Mouse (Mus musculus) midbrain, embryonic 13.5 days (tissue): ENCODE data around the gene Sema4b. TPM values are rescaled to one million over a fixed set of nuclear protein-coding genes. Genes with fewer than 3 reads are reported as not detected.

Experiments used
- ATAC-seq: fragments of 200-750 bp; cut with Nextera tagmentation; 2 replicates; pipeline ENCODE4 v1.8.0; 2017; ENCODE audit warnings: mild to moderate bottlenecking, moderate TSS enrichment, moderate library complexity
- H3K27ac ChIP-seq: fragments of 300-500 bp; sonication (generic); 2 replicates; pipeline ENCODE4 v1.5.1; 2015; ENCODE audit warnings: inconsistent platforms, mild to moderate bottlenecking, moderate library complexity
- H3K27me3 ChIP-seq: fragments of 300-500 bp; sonication (generic); 2 replicates; pipeline ENCODE4 v1.6.1; 2015; ENCODE audit warnings: mild to moderate bottlenecking, inconsistent platforms
- H3K36me3 ChIP-seq: fragments of 300-500 bp; sonication (generic); 2 replicates; pipeline ENCODE4 v1.6.1; 2015; ENCODE audit warnings: mild to moderate bottlenecking, inconsistent platforms
- H3K4me1 ChIP-seq: fragments of 300-500 bp; sonication (generic); replicated peaks from 2 replicates; pipeline ENCODE4 v1.6.1; 2015; ENCODE audit warnings: inconsistent platforms
- H3K4me2 ChIP-seq: fragments of 300-500 bp; sonication (generic); replicated peaks from 2 replicates; pipeline ENCODE4 v1.6.1; 2015; ENCODE audit warnings: moderate library complexity, mild to moderate bottlenecking, inconsistent platforms
- H3K4me3 ChIP-seq: fragments of 300-500 bp; sonication (generic); replicated peaks from 2 replicates; pipeline ENCODE4 v1.5.1; 2015; ENCODE audit warnings: mild to moderate bottlenecking, inconsistent platforms
- H3K9ac ChIP-seq: fragments of 300-500 bp; sonication (generic); replicated peaks from 2 replicates; pipeline ENCODE4 v1.6.1; 2015; ENCODE audit warnings: mild to moderate bottlenecking, inconsistent platforms
- H3K9me3 ChIP-seq: fragments of 300-500 bp; sonication (generic); 2 replicates; pipeline ENCODE4 v1.6.1; 2016; ENCODE audit warnings: mild to moderate bottlenecking, inconsistent platforms
- WGBS: fragments of 180-500 bp; shearing (Covaris S2); methylation state at CpG from one replicate; pipeline ENCODE4 v1.1.7; 2015; 5-methylcytosine and 5-hydroxymethylcytosine counted together
- polyA plus RNA-seq: library from polyadenylated mRNA; unstranded; fragments of >200 nt; fragmentation: Nextera tagmentation; extraction: Ambion mirVana; gene quantifications from 2 replicates; pipeline ENCODE4 v1.2.1, GENCODE M21; 2015

Gene Sema4b
- polyA plus RNA-seq, 1 experiment from 2014 or later: 24.0 TPM

GRCm38 (mm10) chr7:80158496-80159268 is 28.0 kb upstream of the Sema4b start:
- no peak overlapping the region for H3K4me2 ChIP-seq
- ATAC-seq: no peak
- H3K9me3 ChIP-seq: no peaks in the 10 kb centered on the region
- H3K4me3 ChIP-seq: no peak overlapping the region
- no peaks in the 10 kb centered on the region for H3K27me3 ChIP-seq
- H3K9ac ChIP-seq: no peak overlapping the region
- H3K27ac ChIP-seq: no peak overlapping the region
- H3K4me1 ChIP-seq: peaks cover 4% of the 10 kb centered on the region; the same call in 1 of the 2 replicates
- WGBS: 89% methylated on average over 8 of the region's 8 CpGs
- H3K36me3 ChIP-seq: no peaks in the 10 kb centered on the region

- no peak overlapping the region for H3K27ac ChIP-seq
- no peak overlapping the region for H3K9ac ChIP-seq
- no peaks in the 10 kb centered on the region for H3K36me3 ChIP-seq
- H3K4me2 ChIP-seq: no peak overlapping the region
- WGBS: 81% methylated on average over 7 of the region's 7 CpGs
- H3K4me1 ChIP-seq: peaks cover 4% of the 10 kb centered on the region; the same call in 1 of the 2 replicates
- H3K9me3 ChIP-seq: no peaks in the 10 kb centered on the region
- no peak for ATAC-seq
- no peaks in the 10 kb centered on the region for H3K27me3 ChIP-seq
- no peak overlapping the region for H3K4me3 ChIP-seq
These were observed 26.2 kb upstream of the Sema4b start for GRCm38 (mm10) chr7:80160293-80160944.

GRCm38 (mm10) chr7:80160945-80161306 is 25.7 kb upstream of the Sema4b start:
- H3K4me3 ChIP-seq: no peak overlapping the region
- no peak overlapping the region for H3K27ac ChIP-seq
- no peak overlapping the region for H3K4me2 ChIP-seq
- ATAC-seq: no peak
- H3K36me3 ChIP-seq: no peaks in the 10 kb centered on the region
- WGBS: 73% methylated on average over 8 of the region's 8 CpGs
- no peak overlapping the region for H3K9ac ChIP-seq
- H3K27me3 ChIP-seq: no peaks in the 10 kb centered on the region
- H3K9me3 ChIP-seq: no peaks in the 10 kb centered on the region
- peaks cover 4% of the 10 kb centered on the region; the same call in 1 of the 2 replicates for H3K4me1 ChIP-seq

DNA sequence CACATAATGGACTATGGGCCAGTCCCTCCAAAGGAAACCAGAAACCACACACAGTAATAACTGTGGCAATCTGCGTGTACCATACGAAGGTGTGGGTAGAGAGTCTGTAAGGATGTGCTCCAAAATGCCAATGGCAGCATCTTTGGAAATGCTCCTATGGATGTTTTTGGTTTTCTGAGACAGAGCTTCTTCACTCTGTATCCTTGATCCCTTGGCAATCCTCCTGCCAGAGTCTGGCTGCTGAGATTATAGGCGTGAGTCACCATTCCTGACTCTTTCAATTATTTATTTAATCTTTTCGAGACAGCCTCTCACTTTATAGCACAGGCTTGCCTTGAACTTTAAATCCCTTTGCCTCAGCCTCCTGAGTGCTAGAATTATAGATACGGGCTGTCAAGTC is 21.2 kb upstream of the Sema4b start:
- Histone ChIP-seq H3K27ac (no peak overlapping the region), H3K4me2 (no peak overlapping the region), H3K4me3 (no peak overlapping the region), H3K9me3 (no peaks in the 10 kb centered on the region), H3K36me3 (no peaks in the 10 kb centered on the region), H3K9ac (no peak overlapping the region), H3K4me1 (peaks cover 3% of the 10 kb centered on the region; the same call in 1 of the 2 replicates), H3K27me3 (no peaks in the 10 kb centered on the region)
- WGBS: 83% methylated on average over 5 of the region's 5 CpGs
- no peak for ATAC-seq

- no peak for ATAC-seq
- Histone ChIP-seq H3K9me3 (no peaks in the 10 kb centered on the region), H3K4me1 (peaks cover 8% of the 10 kb centered on the region; the same call in 1 of the 2 replicates), H3K27ac (no peak overlapping the region), H3K4me2 (no peak overlapping the region), H3K36me3 (no peaks in the 10 kb centered on the region), H3K27me3 (no peaks in the 10 kb centered on the region), H3K9ac (no peak overlapping the region), H3K4me3 (no peak overlapping the region)
- 78% methylated on average over 7 of the region's 7 CpGs for WGBS
These were observed 19.9 kb upstream of the Sema4b start for GRCm38 (mm10) chr7:80166740-80167139.

DNA sequence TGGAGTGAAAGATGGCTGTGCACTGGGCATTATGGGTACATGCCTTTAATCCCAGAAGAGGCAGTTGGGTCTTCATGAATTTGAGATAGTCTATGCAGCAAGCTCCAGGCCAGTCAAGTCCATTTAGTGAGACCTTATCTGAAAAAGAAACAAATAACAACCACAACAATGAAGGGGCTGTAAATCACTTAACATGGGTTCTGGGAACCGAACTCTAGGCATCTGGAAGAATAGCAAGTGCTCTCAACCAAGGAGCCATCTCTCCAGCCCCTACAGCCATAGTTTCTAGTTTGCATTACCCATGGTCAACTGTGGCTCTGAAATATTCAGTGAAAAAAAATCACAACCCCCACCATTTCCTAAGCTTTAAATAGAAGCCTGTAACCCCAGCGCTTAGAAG is 16.8 kb upstream of the Sema4b start:
- 94% methylated on average over 2 of the region's 2 CpGs for WGBS
- H3K9me3 ChIP-seq: no peaks in the 10 kb centered on the region
- peaks cover 8% of the 10 kb centered on the region; the same call in 1 of the 2 replicates for H3K4me1 ChIP-seq
- H3K9ac ChIP-seq: no peak overlapping the region
- ATAC-seq: no peak
- no peaks in the 10 kb centered on the region for H3K27me3 ChIP-seq
- H3K27ac ChIP-seq: no peak overlapping the region
- no peak overlapping the region for H3K4me2 ChIP-seq
- H3K36me3 ChIP-seq: no peaks in the 10 kb centered on the region
- H3K4me3 ChIP-seq: no peak overlapping the region

- Histone ChIP-seq H3K4me1 (peaks cover 8% of the 10 kb centered on the region; the same call in 1 of the 2 replicates), H3K27me3 (no peaks in the 10 kb centered on the region), H3K36me3 (no peaks in the 10 kb centered on the region), H3K4me2 (no peak overlapping the region), H3K9me3 (no peaks in the 10 kb centered on the region), H3K4me3 (no peak overlapping the region), H3K27ac (peak overlapping the region; percentile 20), H3K9ac (0 out of 2 replicates have a peak overlapping the region, but pooled peaks have one; percentile 28)
- 45% methylated on average over 8 of the region's 8 CpGs for WGBS
- ATAC-seq: peak; percentile 50; the same call in 1 of the 2 replicates
These were observed 15.3 kb upstream of the Sema4b start for GRCm38 (mm10) chr7:80171345-80171744.

DNA sequence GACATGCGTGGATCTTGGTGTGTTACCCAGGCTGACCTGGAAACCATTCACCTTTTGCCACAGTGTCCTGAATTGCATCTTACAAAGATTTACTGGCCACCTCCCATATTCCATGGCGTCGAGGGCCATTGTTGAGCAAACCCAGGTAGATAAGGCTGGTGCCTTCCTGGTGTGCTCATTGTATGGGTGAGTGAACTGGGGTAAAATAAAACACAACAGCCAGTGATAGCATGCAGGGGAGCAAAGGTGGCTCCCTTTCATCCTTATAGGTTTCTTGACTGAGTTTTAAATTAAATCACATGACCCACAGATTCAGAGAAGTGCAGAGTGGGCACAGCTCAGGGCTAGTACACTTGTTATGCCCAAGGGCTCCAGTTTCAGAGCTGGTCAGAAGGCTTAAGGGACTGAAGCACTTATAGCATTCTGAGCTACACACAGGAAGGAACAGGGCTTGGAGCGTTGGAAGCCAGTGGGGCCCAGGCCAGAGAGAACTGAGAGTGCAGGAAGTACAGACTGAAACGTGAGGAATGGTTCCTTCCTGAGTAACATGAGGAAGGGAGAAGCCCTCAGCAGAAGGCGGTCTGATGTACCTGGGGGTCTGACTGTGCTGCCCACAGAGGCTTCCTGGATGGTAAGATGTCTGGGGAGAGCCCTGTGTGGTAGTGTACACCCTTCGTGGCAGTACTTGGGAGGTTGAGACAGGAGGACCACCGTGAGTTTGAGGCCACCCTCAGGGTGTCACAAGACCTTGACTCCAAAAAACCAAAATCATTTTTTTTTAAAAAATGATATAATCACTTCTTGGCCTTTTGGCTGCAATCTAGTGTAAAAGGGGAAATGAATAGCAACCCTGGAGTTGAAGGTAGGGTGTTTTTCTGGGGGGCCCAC is 14.3 kb upstream of the Sema4b start:
- no peak overlapping the region for H3K4me2 ChIP-seq
- H3K36me3 ChIP-seq: no peaks in the 10 kb centered on the region
- no peak overlapping the region for H3K27ac ChIP-seq
- no peak overlapping the region for H3K9ac ChIP-seq
- H3K9me3 ChIP-seq: no peaks in the 10 kb centered on the region
- no peaks in the 10 kb centered on the region for H3K27me3 ChIP-seq
- no peak overlapping the region for H3K4me3 ChIP-seq
- peaks cover 8% of the 10 kb centered on the region; the same call in 1 of the 2 replicates for H3K4me1 ChIP-seq
- WGBS: 83% methylated on average over 8 of the region's 8 CpGs
- no peak for ATAC-seq

GRCm38 (mm10) chr7:80176159-80176558 is 10.5 kb upstream of the Sema4b start:
- Histone ChIP-seq H3K4me1 (peaks cover 6% of the 10 kb centered on the region; the same call in 1 of the 2 replicates), H3K4me2 (no peak overlapping the region), H3K9ac (no peak overlapping the region), H3K9me3 (no peaks in the 10 kb centered on the region), H3K36me3 (no peaks in the 10 kb centered on the region), H3K4me3 (no peak overlapping the region), H3K27ac (no peak overlapping the region), H3K27me3 (no peaks in the 10 kb centered on the region)
- WGBS: 75% methylated on average over 3 of the region's 3 CpGs
- ATAC-seq: no peak

DNA sequence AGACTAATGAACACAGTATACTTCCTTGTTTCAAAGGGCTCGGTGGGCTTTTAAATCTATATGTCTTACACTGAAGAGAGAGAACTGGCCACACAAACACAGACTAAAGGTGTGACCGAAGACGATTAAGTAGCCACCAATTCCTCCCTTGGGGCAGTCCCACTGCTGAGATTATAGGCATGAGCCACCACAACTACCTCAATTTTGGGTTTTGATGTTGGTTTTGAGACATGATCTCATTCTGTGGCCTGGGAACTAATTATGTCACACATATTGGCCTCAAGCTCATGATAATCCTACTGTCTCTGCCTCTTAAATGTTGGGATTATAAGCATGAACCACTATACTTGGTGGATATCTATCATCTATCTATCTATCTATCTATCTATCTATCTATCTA is 9.2 kb upstream of the Sema4b start:
- no peak overlapping the region for H3K4me3 ChIP-seq
- ATAC-seq: no peak
- no peak overlapping the region for H3K9ac ChIP-seq
- H3K36me3 ChIP-seq: no peaks in the 10 kb centered on the region
- H3K4me1 ChIP-seq: no peaks in the 10 kb centered on the region
- no peak overlapping the region for H3K27ac ChIP-seq
- H3K27me3 ChIP-seq: no peaks in the 10 kb centered on the region
- no peaks in the 10 kb centered on the region for H3K9me3 ChIP-seq
- 92% methylated on average over 3 of the region's 3 CpGs for WGBS
- no peak overlapping the region for H3K4me2 ChIP-seq

DNA sequence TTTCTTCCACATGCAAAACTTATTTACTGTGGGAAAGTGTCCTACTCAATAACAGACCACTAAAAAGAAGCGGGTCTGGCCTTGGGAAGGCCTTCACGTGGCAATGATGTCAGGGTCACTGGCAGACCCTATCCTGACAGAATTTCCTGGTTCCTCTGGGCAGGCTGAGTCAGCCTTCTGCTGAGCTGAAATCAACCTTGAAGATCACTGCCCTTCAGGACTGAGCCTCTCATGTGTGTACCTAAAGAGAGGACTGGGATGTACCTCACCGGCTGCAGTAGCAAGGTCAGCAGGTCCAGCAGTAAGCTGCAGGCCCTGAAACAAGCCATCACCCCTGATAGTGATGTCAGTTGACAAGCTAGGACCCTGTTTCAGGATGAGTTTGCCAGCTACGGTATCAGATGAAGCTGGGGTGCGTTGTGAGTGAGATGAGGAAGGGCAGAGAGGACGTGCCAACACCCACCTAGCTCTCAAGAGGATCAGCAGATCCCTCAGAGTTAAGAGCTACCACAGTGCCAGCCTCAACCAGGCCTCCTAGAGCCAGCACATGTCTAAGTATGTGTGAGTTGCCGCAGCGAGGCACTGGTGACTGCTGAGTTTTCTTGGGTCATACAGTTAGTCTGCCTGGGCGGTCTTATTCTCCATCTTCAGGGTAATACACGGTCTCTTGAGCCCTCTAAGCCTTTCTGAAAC is 8.5 kb upstream of the Sema4b start:
- no peak overlapping the region for H3K9ac ChIP-seq
- no peak overlapping the region for H3K4me2 ChIP-seq
- no peaks in the 10 kb centered on the region for H3K36me3 ChIP-seq
- H3K9me3 ChIP-seq: no peaks in the 10 kb centered on the region
- H3K27me3 ChIP-seq: no peaks in the 10 kb centered on the region
- H3K4me3 ChIP-seq: no peak overlapping the region
- no peak overlapping the region for H3K27ac ChIP-seq
- ATAC-seq: no peak
- H3K4me1 ChIP-seq: no peaks in the 10 kb centered on the region
- WGBS: 92% methylated on average over 10 of the region's 10 CpGs
